Mouse (Mus musculus): ENCODE data around the gene Dyrk3. TPM values are rescaled to one million over a fixed set of nuclear protein-coding genes. Genes with fewer than 3 reads are reported as not detected.
A peak's percentile ranks its signal among the peaks of the same experiment; 100 is the strongest.

The Dyrk3 gene
- polyA plus RNA-seq, 1 experiment from 2014 or later, result 16.3 TPM

DNA sequence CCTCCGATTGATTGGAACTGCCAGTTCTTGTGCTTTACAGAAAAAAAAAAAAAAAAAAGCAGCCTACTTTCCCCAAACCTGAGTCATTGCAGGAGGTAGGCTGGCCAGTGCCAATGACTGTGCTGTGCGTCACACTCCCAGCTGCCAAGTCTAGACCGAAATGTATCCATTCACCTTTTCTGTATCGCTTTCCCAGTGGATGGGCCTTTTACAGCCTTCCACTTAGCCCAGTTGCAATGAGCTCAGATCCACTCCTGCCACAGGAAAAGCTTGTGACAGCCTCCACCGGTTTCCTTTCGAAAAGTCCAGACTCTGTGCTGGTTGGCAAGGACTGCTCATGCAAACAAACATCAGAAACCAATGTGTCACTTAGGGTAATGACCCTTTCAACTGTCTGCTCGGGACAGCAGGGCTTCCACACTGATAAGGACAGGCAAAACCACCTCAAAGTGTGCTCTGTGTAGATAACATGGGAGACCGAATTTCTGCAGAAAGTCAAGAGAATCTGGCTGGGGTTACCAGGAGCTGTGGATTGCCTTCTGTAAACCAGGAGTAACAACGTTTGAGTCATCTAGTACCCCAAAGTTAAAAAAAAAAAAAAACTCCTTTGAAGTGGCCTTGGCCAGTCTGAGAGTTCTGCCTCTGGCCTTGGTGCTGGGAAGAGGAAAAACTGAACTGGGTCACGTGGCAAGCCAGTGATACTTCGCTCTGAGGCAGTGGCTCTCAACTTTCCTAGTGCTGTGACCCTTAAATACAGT lies 12.0 kb downstream of the Dyrk3 start:
- Histone ChIP-seq H3K4me3 (ENCODE audit: low read depth, low read length) (peak overlapping the region; percentile 50), H3K4me2 (ENCODE audit: low read depth, low read length) (peak overlapping the region; percentile 76)
- 10% methylated on average over 11 of the region's 11 CpGs for WGBS (ENCODE audit: insufficient replicate concordance)

DNA sequence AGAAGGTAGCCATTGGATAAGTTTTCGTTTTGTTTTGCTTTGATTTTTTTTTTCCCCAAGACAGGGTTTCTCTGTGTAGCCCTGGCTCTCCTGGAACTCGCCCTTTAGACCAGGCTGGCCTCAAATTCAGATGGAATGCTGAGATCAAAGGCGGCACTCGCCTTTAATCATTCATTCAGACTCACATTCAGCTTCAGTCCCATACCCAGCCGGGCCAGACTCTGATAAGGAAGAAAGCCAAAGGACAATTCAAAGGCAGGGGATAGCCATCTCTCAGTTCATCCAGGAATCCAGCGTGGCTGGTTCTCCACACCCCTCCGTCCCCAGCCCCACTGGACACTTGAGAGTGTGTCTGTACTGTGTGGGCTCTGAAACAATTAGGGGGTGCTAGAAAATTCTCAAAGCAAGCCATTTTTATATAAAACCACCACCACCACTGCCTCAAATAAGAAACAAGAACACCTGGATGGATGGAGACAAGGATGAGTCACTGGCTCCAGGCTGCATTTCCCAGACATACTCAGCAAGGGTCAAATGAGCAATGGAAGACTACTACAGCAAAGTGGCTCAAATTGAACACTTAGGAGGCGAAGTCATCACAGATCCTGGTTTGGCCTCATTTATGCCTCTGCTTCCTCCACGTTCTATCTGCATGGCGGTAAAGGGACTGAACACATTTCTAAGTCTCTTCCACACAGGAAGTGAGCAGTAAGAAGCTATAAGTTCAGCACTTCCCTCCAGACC lies 14.4 kb downstream of the Dyrk3 start:
- Histone ChIP-seq H3K9ac (ENCODE audit: low read depth, low read length) (no peak overlapping the region), H3K4me3 (ENCODE audit: low read depth, low read length) (no peak overlapping the region), H3K27me3 (ENCODE audit: control insufficient read depth, insufficient read depth, low read depth, low read length) (no peaks in the 10 kb centered on the region), H3K4me1 (ENCODE audit: control insufficient read depth, low read depth, low read length) (peaks cover 36% of the 10 kb centered on the region), H3K36me3 (ENCODE audit: control insufficient read depth, insufficient read depth) (peaks cover 10% of the 10 kb centered on the region), H3K9me3 (replicated peaks; ENCODE audit: control insufficient read depth, low read length) (no peaks in the 10 kb centered on the region), H3K4me2 (ENCODE audit: low read depth, low read length) (no peak overlapping the region), H3K27ac (ENCODE audit: low read length) (no peak overlapping the region)
- no peak for ATAC-seq (ENCODE audit: low read depth)
- 58% methylated on average over 10 of the region's 10 CpGs for WGBS (ENCODE audit: insufficient replicate concordance)

More for the DNA sequence above, 12.0 kb downstream of the Dyrk3 start:
- peaks cover 30% of the 10 kb centered on the region for H3K36me3 ChIP-seq (ENCODE audit: control insufficient read depth, insufficient read depth)
- H3K27ac ChIP-seq (ENCODE audit: low read length), result peak overlapping the region; percentile 99
- peak; percentile 98 for ATAC-seq (ENCODE audit: low read depth)
- H3K4me1 ChIP-seq (ENCODE audit: control insufficient read depth, low read depth, low read length), result peaks cover 36% of the 10 kb centered on the region
- no peaks in the 10 kb centered on the region for H3K27me3 ChIP-seq (ENCODE audit: control insufficient read depth, insufficient read depth, low read depth, low read length)
- H3K9ac ChIP-seq (ENCODE audit: low read depth, low read length), result peak overlapping the region; percentile 67
- no peaks in the 10 kb centered on the region for H3K9me3 ChIP-seq (replicated peaks; ENCODE audit: control insufficient read depth, low read length)

DNA sequence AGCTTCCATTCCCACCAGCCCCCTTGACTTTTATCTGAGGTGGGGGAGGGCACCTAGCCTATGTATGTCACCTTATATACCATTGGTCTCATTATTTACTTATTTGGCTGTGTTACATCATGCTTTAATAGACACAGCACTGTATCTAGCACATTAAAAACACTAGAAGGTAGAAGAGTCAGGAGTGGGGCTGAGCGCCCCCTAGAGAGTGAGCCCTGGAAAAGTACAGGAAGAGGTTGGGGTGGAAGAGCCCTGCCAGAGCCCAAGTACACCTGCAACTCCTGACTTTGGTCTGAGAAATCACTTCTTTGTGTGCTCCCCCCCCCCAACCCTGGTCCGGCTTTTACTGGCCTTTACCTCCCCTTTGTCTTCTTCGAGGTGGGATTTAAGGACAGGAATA lies 16.2 kb downstream of the Dyrk3 start:
- ATAC-seq (ENCODE audit: low read depth), result no peak
- 26% methylated on average over 3 of the region's 3 CpGs for WGBS (ENCODE audit: insufficient replicate concordance)
- no peak overlapping the region for H3K27ac ChIP-seq (ENCODE audit: low read length)
- no peak overlapping the region for H3K4me3 ChIP-seq (ENCODE audit: low read depth, low read length)
- H3K36me3 ChIP-seq (ENCODE audit: control insufficient read depth, insufficient read depth), result no peaks in the 10 kb centered on the region
- no peaks in the 10 kb centered on the region for H3K27me3 ChIP-seq (ENCODE audit: control insufficient read depth, insufficient read depth, low read depth, low read length)
- H3K9me3 ChIP-seq (replicated peaks; ENCODE audit: control insufficient read depth, low read length), result no peaks in the 10 kb centered on the region
- H3K4me2 ChIP-seq (ENCODE audit: low read depth, low read length), result no peak overlapping the region
- H3K4me1 ChIP-seq (ENCODE audit: control insufficient read depth, low read depth, low read length), result peaks cover 27% of the 10 kb centered on the region
- H3K9ac ChIP-seq (ENCODE audit: low read depth, low read length), result no peak overlapping the region

DNA sequence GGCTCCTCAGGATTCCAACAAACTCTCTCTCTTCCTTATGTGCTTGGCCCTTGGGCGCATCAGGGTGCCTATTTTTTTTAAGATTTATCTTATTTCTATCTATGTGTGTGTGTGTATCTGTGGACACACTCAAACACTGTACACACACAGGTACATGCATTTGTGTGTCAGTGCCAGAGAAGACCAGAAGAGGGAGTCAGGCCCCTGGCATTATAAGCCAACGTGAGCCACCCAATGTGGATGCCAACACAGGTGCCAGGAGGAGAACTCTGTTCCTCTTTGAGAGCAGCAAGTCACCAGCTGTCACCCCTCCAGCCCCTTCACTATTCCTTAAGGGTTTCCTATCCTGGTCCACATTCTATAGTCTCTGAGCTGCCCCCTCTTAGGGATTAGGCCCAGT lies 19.1 kb downstream of the Dyrk3 start:
- no peaks in the 10 kb centered on the region; the same call in 1 of the 2 replicates for H3K4me1 ChIP-seq (ENCODE audit: control insufficient read depth, low read depth, low read length)
- peak; percentile 58 for ATAC-seq (ENCODE audit: low read depth)
- 34% methylated on average over 2 of the region's 2 CpGs for WGBS (ENCODE audit: insufficient replicate concordance)

DNA sequence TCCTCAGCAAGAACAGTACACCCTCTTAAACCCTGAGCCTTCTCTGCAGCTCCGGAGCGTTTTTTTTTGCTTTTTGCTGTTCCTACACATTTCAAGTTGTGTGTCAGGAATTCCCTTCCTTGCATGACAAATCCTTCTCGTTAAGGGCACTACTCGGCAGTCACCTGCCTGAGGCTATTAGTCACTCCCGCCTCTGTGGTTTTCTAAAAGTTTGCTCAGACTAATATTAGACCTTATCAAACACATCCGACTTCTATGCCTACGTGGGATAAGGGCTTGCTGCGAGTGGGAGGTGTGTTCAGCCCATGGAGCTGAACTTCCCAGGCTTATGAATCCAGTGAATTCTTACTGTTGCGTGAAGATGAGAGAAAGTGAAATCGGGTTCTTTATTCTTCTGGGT lies 19.6 kb downstream of the Dyrk3 start:
- ATAC-seq (ENCODE audit: low read depth), result no peak
- H3K9ac ChIP-seq (ENCODE audit: low read depth, low read length), result no peak overlapping the region
- no peak overlapping the region for H3K4me3 ChIP-seq (ENCODE audit: low read depth, low read length)
- no peaks in the 10 kb centered on the region for H3K36me3 ChIP-seq (ENCODE audit: control insufficient read depth, insufficient read depth)
- WGBS (ENCODE audit: insufficient replicate concordance), result 37% methylated on average over 10 of the region's 10 CpGs
- H3K27ac ChIP-seq (ENCODE audit: low read length), result no peak overlapping the region
- H3K9me3 ChIP-seq (replicated peaks; ENCODE audit: control insufficient read depth, low read length), result no peaks in the 10 kb centered on the region
- no peaks in the 10 kb centered on the region; the same call in 1 of the 2 replicates for H3K27me3 ChIP-seq (ENCODE audit: control insufficient read depth, insufficient read depth, low read depth, low read length)
- H3K4me2 ChIP-seq (ENCODE audit: low read depth, low read length), result no peak overlapping the region
- H3K4me1 ChIP-seq (ENCODE audit: control insufficient read depth, low read depth, low read length), result no peaks in the 10 kb centered on the region; the same call in 1 of the 2 replicates

More for the DNA sequence above, 19.1 kb downstream of the Dyrk3 start:
- H3K27ac ChIP-seq (ENCODE audit: low read length), result no peak overlapping the region
- H3K4me2 ChIP-seq (ENCODE audit: low read depth, low read length), result no peak overlapping the region
- no peak overlapping the region for H3K9ac ChIP-seq (ENCODE audit: low read depth, low read length)
- H3K36me3 ChIP-seq (ENCODE audit: control insufficient read depth, insufficient read depth), result no peaks in the 10 kb centered on the region
- no peak overlapping the region for H3K4me3 ChIP-seq (ENCODE audit: low read depth, low read length)
- H3K27me3 ChIP-seq (ENCODE audit: control insufficient read depth, insufficient read depth, low read depth, low read length), result no peaks in the 10 kb centered on the region; the same call in 1 of the 2 replicates
- no peaks in the 10 kb centered on the region for H3K9me3 ChIP-seq (replicated peaks; ENCODE audit: control insufficient read depth, low read length)

DNA sequence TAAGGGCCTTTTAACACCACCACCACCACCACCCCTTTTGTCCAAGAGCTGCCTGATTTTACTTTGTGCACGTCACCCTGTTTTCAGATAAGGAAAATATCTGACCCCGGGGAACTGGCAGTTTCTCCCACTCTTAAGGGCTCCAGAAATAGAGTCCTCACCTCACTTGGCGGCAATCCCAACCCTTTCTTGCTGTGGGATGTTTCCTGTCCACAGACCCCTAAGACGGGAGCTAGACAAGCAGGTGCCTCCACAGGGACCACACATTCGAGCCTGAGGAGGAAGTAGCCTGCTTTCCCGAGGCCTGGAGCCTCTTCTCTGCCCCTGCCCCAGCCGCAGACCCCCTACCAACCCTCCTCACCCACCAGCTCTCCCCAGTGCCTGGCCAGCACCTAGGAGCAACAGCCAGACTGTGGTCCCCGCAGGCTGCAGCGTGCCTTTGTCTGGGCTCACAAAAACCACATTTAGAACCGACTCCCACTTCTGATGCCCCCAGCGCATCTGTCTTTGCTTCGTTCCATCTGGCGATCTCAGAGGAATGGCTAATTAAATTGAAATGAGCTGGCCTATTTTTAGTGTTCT lies 21.6 kb downstream of the Dyrk3 start:
- no peaks in the 10 kb centered on the region; the same call in 1 of the 2 replicates for H3K4me1 ChIP-seq (ENCODE audit: control insufficient read depth, low read depth, low read length)
- H3K27ac ChIP-seq (ENCODE audit: low read length), result no peak overlapping the region
- H3K9me3 ChIP-seq (replicated peaks; ENCODE audit: control insufficient read depth, low read length), result no peaks in the 10 kb centered on the region
- no peak for ATAC-seq (ENCODE audit: low read depth)
- no peaks in the 10 kb centered on the region for H3K36me3 ChIP-seq (ENCODE audit: control insufficient read depth, insufficient read depth)
- H3K4me2 ChIP-seq (ENCODE audit: low read depth, low read length), result no peak overlapping the region
- H3K4me3 ChIP-seq (ENCODE audit: low read depth, low read length), result no peak overlapping the region
- no peaks in the 10 kb centered on the region; the same call in 1 of the 2 replicates for H3K27me3 ChIP-seq (ENCODE audit: control insufficient read depth, insufficient read depth, low read depth, low read length)
- H3K9ac ChIP-seq (ENCODE audit: low read depth, low read length), result no peak overlapping the region
- WGBS (ENCODE audit: insufficient replicate concordance), result 40% methylated on average over 13 of the region's 13 CpGs

DNA sequence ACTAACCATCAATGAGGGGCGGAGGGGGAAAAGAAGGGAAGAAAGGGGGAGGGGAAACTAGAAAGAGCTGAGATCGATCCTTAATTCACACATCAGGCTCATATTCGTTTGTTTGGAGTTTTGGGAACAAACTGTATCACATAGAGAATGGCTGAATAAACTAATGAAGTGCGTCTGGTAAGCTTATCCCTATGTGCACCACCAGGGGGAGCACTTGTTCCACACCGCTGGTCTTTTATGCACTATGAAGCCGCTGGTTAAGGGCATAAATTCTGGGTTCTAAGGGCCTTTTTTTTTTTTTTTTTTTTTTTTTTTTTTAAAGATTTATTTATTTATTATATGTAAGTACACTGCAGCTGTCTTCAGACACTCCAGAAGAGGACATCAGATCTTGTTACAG lies 22.2 kb downstream of the Dyrk3 start:
- H3K27ac ChIP-seq (ENCODE audit: low read length), result no peak overlapping the region
- H3K4me2 ChIP-seq (ENCODE audit: low read depth, low read length), result no peak overlapping the region
- no peaks in the 10 kb centered on the region; the same call in 1 of the 2 replicates for H3K4me1 ChIP-seq (ENCODE audit: control insufficient read depth, low read depth, low read length)
- ATAC-seq (ENCODE audit: low read depth), result no peak; the same call in 1 of the 2 replicates
- no peak overlapping the region for H3K4me3 ChIP-seq (ENCODE audit: low read depth, low read length)
- 7% methylated on average over 6 of the region's 6 CpGs for WGBS (ENCODE audit: insufficient replicate concordance)
- H3K27me3 ChIP-seq (ENCODE audit: control insufficient read depth, insufficient read depth, low read depth, low read length), result no peaks in the 10 kb centered on the region; the same call in 1 of the 2 replicates
- no peaks in the 10 kb centered on the region for H3K36me3 ChIP-seq (ENCODE audit: control insufficient read depth, insufficient read depth)
- no peak overlapping the region for H3K9ac ChIP-seq (ENCODE audit: low read depth, low read length)
- no peaks in the 10 kb centered on the region for H3K9me3 ChIP-seq (replicated peaks; ENCODE audit: control insufficient read depth, low read length)

DNA sequence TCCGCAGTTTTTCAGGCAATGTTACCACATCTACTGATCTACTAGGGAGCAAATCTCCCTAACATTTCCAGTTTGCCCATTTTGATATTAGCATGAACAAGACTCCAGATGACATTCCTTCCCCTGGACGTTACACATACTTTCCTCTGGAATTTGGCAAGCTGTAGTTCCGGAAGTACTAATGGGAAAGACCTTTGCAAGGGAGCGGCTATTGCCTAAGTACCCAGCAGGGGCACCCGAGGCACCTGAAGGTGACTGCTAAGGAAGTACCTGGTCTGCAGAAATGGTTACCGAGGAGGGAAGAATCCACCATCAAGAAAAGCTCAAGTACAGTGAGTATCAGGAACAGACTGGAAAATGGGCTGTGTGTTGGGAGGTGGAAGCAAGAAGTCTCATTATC lies 25.6 kb downstream of the Dyrk3 start:
- no peaks in the 10 kb centered on the region for H3K36me3 ChIP-seq (ENCODE audit: control insufficient read depth, insufficient read depth)
- H3K9me3 ChIP-seq (replicated peaks; ENCODE audit: control insufficient read depth, low read length), result no peaks in the 10 kb centered on the region
- no peak for ATAC-seq (ENCODE audit: low read depth)
- H3K9ac ChIP-seq (ENCODE audit: low read depth, low read length), result no peak overlapping the region
- no peak overlapping the region for H3K4me3 ChIP-seq (ENCODE audit: low read depth, low read length)
- H3K4me2 ChIP-seq (ENCODE audit: low read depth, low read length), result no peak overlapping the region
- H3K4me1 ChIP-seq (ENCODE audit: control insufficient read depth, low read depth, low read length), result no peaks in the 10 kb centered on the region; the same call in 1 of the 2 replicates
- WGBS (ENCODE audit: insufficient replicate concordance), result 39% methylated on average over 6 of the region's 6 CpGs
- H3K27me3 ChIP-seq (ENCODE audit: control insufficient read depth, insufficient read depth, low read depth, low read length), result no peaks in the 10 kb centered on the region; the same call in 1 of the 2 replicates
- H3K27ac ChIP-seq (ENCODE audit: low read length), result no peak overlapping the region

Data from liver, embryonic 16.5 days (tissue).